Mouse (Mus musculus) testis, adult 2 months (tissue): ENCODE measurements at regions not wholly inside any gene's neighbourhood (a gene's known extent, or its start where the extent isn't known, plus 50 kb on each side); places are given as distances from the start of the nearest gene placed in this dataset.

ENCODE experiments used
- CTCF ChIP-seq: fragments of 200-500 bp; IDR thresholded peaks from 2 replicates; pipeline ENCODE4 v1.5.1; 2012; ENCODE audit warnings: low read depth, mild to moderate bottlenecking, inconsistent platforms, low read length, moderate library complexity; ENCODE audit not compliant: control insufficient read depth, insufficient read depth, insufficient replicate concordance
- POLR2A ChIP-seq: fragments of 200-500 bp; IDR thresholded peaks from 2 replicates; pipeline ENCODE4 v1.6.1; 2012; ENCODE audit warnings: low read depth, mild to moderate bottlenecking, inconsistent platforms, low read length, moderate library complexity; ENCODE audit not compliant: control insufficient read depth

DNA sequence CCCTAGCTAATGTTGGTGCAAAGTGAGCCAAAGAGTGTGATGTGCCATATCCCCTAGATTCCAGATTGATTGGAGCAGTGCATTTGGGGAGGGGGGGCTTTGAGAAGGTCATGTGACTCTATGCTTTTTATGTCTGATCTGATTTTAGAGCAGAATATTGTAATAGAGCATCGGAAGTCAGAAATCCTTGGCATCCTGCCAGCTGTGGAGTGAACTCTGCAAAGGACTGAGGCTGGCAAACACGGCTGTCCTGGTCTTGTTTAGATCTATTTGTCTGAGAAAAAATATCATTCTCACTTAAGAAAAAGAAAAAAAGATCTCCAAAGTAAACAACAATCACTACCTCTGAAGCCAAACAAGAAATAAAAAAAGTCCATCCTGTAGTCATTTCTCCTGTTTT lies 530.8 kb upstream of the Klhl29 start:
- TF ChIP-seq POLR2A (no peak), CTCF (no peak)
